Mouse (Mus musculus) myocyte (in vitro differentiated cells): ENCODE data around the gene Men1.

Experiments used
- CEBPB ChIP-seq: IDR thresholded peaks from 2 replicates; pipeline ENCODE4 v1.6.1; 2011; ENCODE audit warnings: mild to moderate bottlenecking, moderate library complexity; ENCODE audit not compliant: poor library complexity, insufficient read depth, severe bottlenecking
- E2F4 ChIP-seq: IDR thresholded peaks from one replicate; pipeline ENCODE4 v1.6.1; 2011; ENCODE audit warnings: mild to moderate bottlenecking, control low read depth, moderate library complexity; ENCODE audit not compliant: insufficient read depth
- MAX ChIP-seq: IDR thresholded peaks from one replicate; pipeline ENCODE4 v1.6.1; 2011; ENCODE audit warnings: low read depth, mild to moderate bottlenecking, control low read depth
- MYOG ChIP-seq, 3 experiments: IDR thresholded peaks; one replicate each; pipeline ENCODE4 v1.6.1; 2011; ENCODE audit warnings: control low read depth in 2 of 3, low read depth in 2 of 3, mild to moderate bottlenecking in 2 of 3; ENCODE audit not compliant: insufficient read length in 2 of 3, control insufficient read depth in 1 of 3, insufficient read depth in 1 of 3
- POLR2A ChIP-seq: IDR thresholded peaks from one replicate; pipeline ENCODE4 v1.6.1; 2011; ENCODE audit warnings: low read depth, mild to moderate bottlenecking, control low read depth, moderate library complexity; ENCODE audit not compliant: insufficient read length
- POLR2AphosphoS2 ChIP-seq: IDR thresholded peaks from one replicate; pipeline ENCODE4 v1.6.1; 2011; ENCODE audit warnings: low read depth, control low read depth; ENCODE audit not compliant: insufficient read length
- REST ChIP-seq: IDR thresholded peaks from one replicate; pipeline ENCODE4 v1.6.1; 2011; ENCODE audit warnings: mild to moderate bottlenecking, control low read depth, moderate library complexity; ENCODE audit not compliant: insufficient read depth, insufficient read length
- SRF ChIP-seq: IDR thresholded peaks from one replicate; pipeline ENCODE4 v1.6.1; 2011; ENCODE audit warnings: low read depth; ENCODE audit not compliant: control insufficient read depth, insufficient read length
- TCF12 ChIP-seq: IDR thresholded peaks from one replicate; pipeline ENCODE4 v1.6.1; 2011; ENCODE audit warnings: mild to moderate bottlenecking, control low read depth; ENCODE audit not compliant: poor library complexity, insufficient read depth, severe bottlenecking
- USF1 ChIP-seq: IDR thresholded peaks from one replicate; pipeline ENCODE4 v1.6.1; 2011; ENCODE audit warnings: low read depth, mild to moderate bottlenecking, control low read depth, moderate library complexity

DNA sequence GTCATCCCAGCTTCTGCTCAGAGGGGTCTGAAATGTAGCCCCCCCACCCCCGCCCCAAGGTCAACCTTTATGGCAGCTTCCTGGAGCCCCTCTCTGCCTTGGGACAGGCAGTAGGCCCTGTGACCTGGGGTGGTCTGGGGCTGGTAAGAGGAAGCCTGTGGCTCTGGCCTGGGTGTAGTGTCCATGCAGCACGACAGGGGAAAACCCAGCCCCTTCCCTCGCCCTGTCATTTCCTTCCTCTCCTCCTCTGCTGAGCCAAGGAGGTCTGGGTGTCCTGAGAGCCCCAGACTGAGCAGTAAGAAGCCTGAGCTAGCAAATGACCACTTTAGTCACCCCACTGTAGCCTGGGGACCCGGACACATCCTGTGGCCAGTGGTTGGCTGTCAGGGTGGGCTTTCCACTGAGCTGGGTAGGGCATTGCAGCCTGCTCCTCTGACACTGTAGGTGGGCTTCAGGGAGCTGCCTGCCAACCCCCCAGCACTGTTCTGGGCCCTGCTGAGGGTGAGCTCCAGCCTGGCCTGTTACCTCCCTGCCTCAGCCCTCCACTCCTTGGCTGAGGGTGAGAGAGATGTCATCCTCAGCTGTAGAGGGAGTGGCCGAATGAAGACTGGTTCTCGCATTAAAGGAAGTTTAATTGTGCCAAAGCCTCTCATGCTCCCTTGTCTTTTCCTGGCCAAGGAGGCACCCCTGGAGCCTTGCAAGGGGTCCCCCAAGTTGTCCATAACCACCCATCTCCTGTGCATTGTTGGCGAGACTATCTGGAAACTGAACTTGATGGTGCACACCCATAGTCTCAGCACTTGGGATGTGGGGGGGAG, 35.1 kb upstream of the Men1 start:
- TF ChIP-seq POLR2A (no peak), SRF (no peak), CEBPB (no peak), E2F4 (no peak), MAX (no peak), POLR2AphosphoS2 (peak; percentile 23), USF1 (no peak), TCF12 (no peak), REST (no peak), MYOG (IDR thresholded peaks at IDR 0.05; ENCODE audit: control insufficient read depth in 1 of 3, insufficient read depth in 1 of 3, insufficient read length in 2 of 3, low read depth in 2 of 3) (no peak)
